Mouse (Mus musculus) heart, adult 2 months (tissue): ENCODE data around the gene Daam2.
A peak's percentile ranks its signal among the peaks of the same experiment; 100 is the strongest.

Experiments used
- CTCF ChIP-seq: fragments of 200-600 bp; IDR thresholded peaks from 2 replicates; pipeline ENCODE4 v1.8.1; 2022; ENCODE audit warnings: antibody characterized with exemption, mild to moderate bottlenecking, moderate library complexity
- EP300 ChIP-seq: fragments of 200-500 bp; IDR thresholded peaks from 2 replicates; pipeline ENCODE4 v1.6.1; 2011; ENCODE audit warnings: low read depth, low read length, control low read depth; ENCODE audit not compliant: insufficient read depth
- POLR2A ChIP-seq: fragments of 200-500 bp; IDR thresholded peaks from 2 replicates; pipeline ENCODE4 v1.6.1; 2011; ENCODE audit warnings: mild to moderate bottlenecking, low read depth, low read length, control low read depth; ENCODE audit not compliant: insufficient read depth

DNA sequence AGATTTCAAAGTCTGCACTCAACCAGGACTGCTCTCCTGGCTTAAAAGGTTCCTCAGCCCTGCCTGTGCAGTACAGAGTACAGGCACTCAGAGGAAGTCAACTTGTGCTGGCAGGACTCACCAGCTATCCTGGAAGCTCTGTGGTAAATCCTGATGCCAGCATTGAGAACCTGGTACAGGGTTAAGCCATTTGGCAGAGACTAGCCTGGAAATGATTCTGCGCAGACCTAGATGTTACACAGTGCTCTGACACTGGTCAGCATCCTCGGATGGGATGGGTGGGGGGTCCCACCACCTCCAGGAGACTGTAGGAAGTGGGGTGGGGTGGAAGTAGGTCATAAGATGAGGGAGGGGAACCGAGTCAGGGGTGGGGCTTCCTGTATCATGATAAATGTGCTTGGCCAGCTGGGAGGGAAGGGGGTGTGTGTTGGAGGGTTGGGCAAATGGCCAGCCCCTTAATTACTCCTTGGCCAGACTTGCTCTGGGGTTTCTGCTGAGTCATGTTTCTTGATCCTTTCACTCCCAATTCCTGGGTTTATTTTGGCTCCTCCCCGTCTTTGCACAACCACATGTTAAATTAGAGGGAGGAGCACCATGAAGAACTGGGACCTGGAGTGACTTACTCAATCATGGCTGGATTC lies 132.0 kb downstream of the Daam2 start:
- TF ChIP-seq CTCF (no peak), EP300 (0 out of 2 replicates have a peak, but pooled peaks have one; percentile 32), POLR2A (no peak)
